Mouse (Mus musculus) CH12.LX (cell line): ENCODE data around the gene Nudt22.

Experiments used
- CTCF ChIP-seq, 2 experiments: IDR thresholded peaks in 1 of 2; conservative IDR thresholded peaks in 1 of 2; 2 replicates each; pipeline ENCODE4 v1.5.1; 2011 to 2012; ENCODE audit warnings: low read depth in 2 of 2, low read length in 2 of 2, improper control_type of control experiment in 1 of 2, inconsistent platforms in 1 of 2, mild to moderate bottlenecking in 1 of 2, moderate library complexity in 1 of 2
- E2F4 ChIP-seq: IDR thresholded peaks from 2 replicates; pipeline ENCODE4 v1.6.1; 2011; ENCODE audit warnings: low read depth, low read length, improper control_type of control experiment; ENCODE audit not compliant: insufficient replicate concordance
- EP300 ChIP-seq: IDR thresholded peaks from 2 replicates; pipeline ENCODE4 v1.6.1; 2011; ENCODE audit warnings: low read length, improper control_type of control experiment
- ETS1 ChIP-seq: conservative IDR thresholded peaks from 2 replicates; pipeline ENCODE4 v1.6.1; 2012; ENCODE audit warnings: low read depth, mild to moderate bottlenecking, inconsistent platforms, low read length, improper control_type of control experiment, moderate library complexity
- HCFC1 ChIP-seq: IDR thresholded peaks from 2 replicates; pipeline ENCODE4 v1.6.1; 2012; ENCODE audit warnings: low read depth, mild to moderate bottlenecking, inconsistent platforms, low read length, improper control_type of control experiment
- IRF4 ChIP-seq: IDR thresholded peaks from 2 replicates; pipeline ENCODE4 v1.6.1; 2014; ENCODE audit warnings: low read depth, mild to moderate bottlenecking, inconsistent platforms, low read length, improper control_type of control experiment
- KAT2A ChIP-seq: IDR thresholded peaks from 2 replicates; pipeline ENCODE4 v1.6.1; 2012; ENCODE audit warnings: low read length, improper control_type of control experiment, inconsistent platforms; ENCODE audit not compliant: insufficient replicate concordance
- MAX ChIP-seq: IDR thresholded peaks from 2 replicates; pipeline ENCODE4 v1.6.1; 2011; ENCODE audit warnings: low read length, improper control_type of control experiment
- NRF1 ChIP-seq: IDR thresholded peaks from 2 replicates; pipeline ENCODE4 v1.6.1; 2014; ENCODE audit warnings: low read depth, mild to moderate bottlenecking, inconsistent platforms, low read length, improper control_type of control experiment, moderate library complexity
- POLR2A ChIP-seq: IDR thresholded peaks from 2 replicates; pipeline ENCODE4 v1.6.1; 2011; ENCODE audit warnings: low read depth, mild to moderate bottlenecking, improper control_type of control experiment, low read length
- TBP ChIP-seq: conservative IDR thresholded peaks from 2 replicates; pipeline ENCODE4 v1.6.1; 2011; ENCODE audit warnings: low read depth, low read length, improper control_type of control experiment
- TCF12 ChIP-seq: IDR thresholded peaks from 2 replicates; pipeline ENCODE4 v1.6.1; 2014; ENCODE audit warnings: low read depth, mild to moderate bottlenecking, inconsistent platforms, low read length, improper control_type of control experiment
- USF1 ChIP-seq: IDR thresholded peaks from 2 replicates; pipeline ENCODE4 v1.6.1; 2014; ENCODE audit warnings: low read depth, mild to moderate bottlenecking, inconsistent platforms, low read length, improper control_type of control experiment
- ZC3H11A ChIP-seq: IDR thresholded peaks from 2 replicates; pipeline ENCODE4 v1.6.1; 2012; ENCODE audit warnings: low read depth, mild to moderate bottlenecking, inconsistent platforms, low read length, improper control_type of control experiment

- TF ChIP-seq CTCF (conservative IDR thresholded peaks at IDR 0.05 in 1 of 2, IDR thresholded peaks at IDR 0.05 in 1 of 2; ENCODE audit: low read depth in 2 of 2, low read length in 2 of 2), result no peak
- TF ChIP-seq POLR2A, result no peak
- TF ChIP-seq E2F4, result no peak
- no peak for TF ChIP-seq KAT2A
- TF ChIP-seq EP300, result no peak
- TF ChIP-seq MAX, result no peak
- no peak for TF ChIP-seq HCFC1
- no peak for TF ChIP-seq NRF1
- no peak for TF ChIP-seq USF1
- no peak for TF ChIP-seq TBP
- no peak for TF ChIP-seq ETS1
- TF ChIP-seq ZC3H11A, result no peak
- TF ChIP-seq TCF12, result no peak
- TF ChIP-seq IRF4, result no peak
Observed at GRCm38 (mm10) chr19:6979001-6979479, 16.9 kb downstream of the Nudt22 start.
